ENCODE assay signal across 10 mouse cellular contexts in genomic region chr2:31742134-31742533, GRCm38 (mm10). TPM values are rescaled to one million over a fixed set of nuclear protein-coding genes. Genes with fewer than 3 reads are reported as not detected.
DNase-seq lines count a peak whose midpoint lies in the region; ATAC-seq and TF ChIP-seq lines count a peak whose summit lies in the region.
"Had no signal": no experiment of that assay in that cellular context is flagged by ENCODE, and none has a peak within 500 bp of the region (broad histone marks: within the 10 kb centered on the region; RNA-seq: fewer than 3 reads in every experiment).

No protein-coding gene starts in this region.

- CTCF ChIA-PET in Patski (lab: Charles Lee) = interaction anchor here (0.9 to 1.4 kb wide), 6 partner anchors 9 to 59 kb away, joined by 3 to 5 read pairs (median 3); no protein-coding TSS in a partner anchor

- H3K9me3 ChIP-seq in intestine, embryonic 14.5 days (ENCODE audit: control insufficient read depth, low read length) = no peaks in the 10 kb centered on the region
- H3K9me3 ChIP-seq in intestine, postnatal 0 days (ENCODE audit: control insufficient read depth) = no peaks in the 10 kb centered on the region
- no peaks in the 10 kb centered on the region for H3K9me3 ChIP-seq in lung, postnatal 0 days (ENCODE audit: low read length)
- no peaks in the 10 kb centered on the region for H3K9me3 ChIP-seq in midbrain, embryonic 10.5 days (replicated peaks)

- POLR2A ChIA-PET in Patski (lab: Charles Lee) = interaction anchor here (0.7 to 1.0 kb wide), 2 partner anchors 17 to 39 kb away, joined by 3 read pairs; no protein-coding TSS in a partner anchor

- H3K9ac ChIP-seq in intestine, embryonic 14.5 days (ENCODE audit: low read length) = no peak overlapping the region
- H3K9ac ChIP-seq in intestine, postnatal 0 days (ENCODE audit: low read depth, low read length) = no peak overlapping the region
- H3K9ac ChIP-seq in lung, postnatal 0 days (replicated peaks; ENCODE audit: low read depth) = no peak overlapping the region
- H3K9ac ChIP-seq: hindbrain, embryonic 14.5 days had no signal

- no peak; the same call in 1 of the 2 replicates for TF ChIP-seq CTCF in intestine, postnatal 0 days (IDR thresholded peaks at IDR 0.05; ENCODE audit: low read depth)
- TF ChIP-seq CTCF in Patski (IDR thresholded peaks at IDR 0.05) = no peak
- TF ChIP-seq CTCF in lung, postnatal 0 days (IDR thresholded peaks at IDR 0.05) = no peak

- H3K4me3 ChIP-seq in intestine, embryonic 14.5 days (ENCODE audit: low read depth, low read length) = no peak overlapping the region
- no peak overlapping the region for H3K4me3 ChIP-seq in intestine, postnatal 0 days (ENCODE audit: low read depth, low read length)
- no peak overlapping the region for H3K4me3 ChIP-seq in lung, postnatal 0 days (ENCODE audit: low read depth, low read length)
- H3K4me3 ChIP-seq in midbrain, embryonic 10.5 days = no peak overlapping the region

- peak overlapping the region; percentile 33; the same call in 1 of the 2 replicates for H3K27ac ChIP-seq in intestine, embryonic 14.5 days (ENCODE audit: low read depth)
- no peak overlapping the region; the same call in 1 of the 2 replicates for H3K27ac ChIP-seq in intestine, postnatal 0 days (ENCODE audit: low read depth, low read length)
- H3K27ac ChIP-seq in lung, postnatal 0 days (ENCODE audit: low read length) = no peak overlapping the region
- no peak overlapping the region for H3K27ac ChIP-seq in midbrain, embryonic 10.5 days (replicated peaks)
- H3K27ac ChIP-seq: hindbrain, embryonic 14.5 days had no signal

- no peak overlapping the region for H3K4me2 ChIP-seq in intestine, embryonic 14.5 days (ENCODE audit: low read length)
- no peak overlapping the region for H3K4me2 ChIP-seq in intestine, postnatal 0 days (replicated peaks; ENCODE audit: low read depth)
- no peak overlapping the region for H3K4me2 ChIP-seq in lung, postnatal 0 days (replicated peaks; ENCODE audit: low read depth, low read length)
- H3K4me2 ChIP-seq: hindbrain, embryonic 14.5 days had no signal

- H3K4me1 ChIP-seq in intestine, embryonic 14.5 days (replicated peaks; ENCODE audit: control insufficient read depth, insufficient read depth, low read length) = peaks cover 24% of the 10 kb centered on the region
- no peaks in the 10 kb centered on the region for H3K4me1 ChIP-seq in intestine, postnatal 0 days (replicated peaks; ENCODE audit: control insufficient read depth, insufficient read depth, low read length)
- no peaks in the 10 kb centered on the region for H3K4me1 ChIP-seq in lung, postnatal 0 days (ENCODE audit: insufficient read depth, low read depth, low read length)
- peaks cover 32% of the 10 kb centered on the region for H3K4me1 ChIP-seq in midbrain, embryonic 10.5 days

- no peak for TF ChIP-seq EP300 in lung, postnatal 0 days (IDR thresholded peaks at IDR 0.05)

- in situ Hi-C loops in Patski (cut with MboI; ENCODE audit: low pct_unique_long_range_greater_than_20kb) = no loop called here

- 30% methylated on average over 7 of the region's 7 CpGs for WGBS in intestine, embryonic 14.5 days
- 38% methylated on average over 7 of the region's 7 CpGs for WGBS in intestine, postnatal 0 days
- WGBS in lung, postnatal 0 days = 27% methylated on average over 7 of the region's 7 CpGs
- 54% methylated on average over 7 of the region's 7 CpGs for WGBS in midbrain, embryonic 10.5 days

- no peak for ATAC-seq in intestine, embryonic 14.5 days (replicated peaks; ENCODE audit: low FRiP score, low TSS enrichment, low read depth)
- no peak for ATAC-seq in intestine, postnatal 0 days
- ATAC-seq in Patski = peak; percentile 60
- peak; percentile 74 for ATAC-seq in lung, postnatal 0 days
- ATAC-seq in CD4-positive, CD25-positive, alpha-beta regulatory T cell, adult 4 months = no peak

- no peaks in the 10 kb centered on the region for H3K36me3 ChIP-seq in intestine, embryonic 14.5 days (ENCODE audit: control insufficient read depth, insufficient read depth, low read length)
- no peaks in the 10 kb centered on the region for H3K36me3 ChIP-seq in intestine, postnatal 0 days (ENCODE audit: control insufficient read depth, insufficient read depth)
- no peaks in the 10 kb centered on the region for H3K36me3 ChIP-seq in lung, postnatal 0 days (ENCODE audit: insufficient read depth, low read length)
- no peaks in the 10 kb centered on the region for H3K36me3 ChIP-seq in midbrain, embryonic 10.5 days

- no peaks in the 10 kb centered on the region for H3K27me3 ChIP-seq in intestine, embryonic 14.5 days (replicated peaks; ENCODE audit: control insufficient read depth, insufficient read depth, low read length)
- H3K27me3 ChIP-seq in intestine, postnatal 0 days (replicated peaks; ENCODE audit: control insufficient read depth, insufficient read depth, low read length) = no peaks in the 10 kb centered on the region
- H3K27me3 ChIP-seq in Patski = no peaks in the 10 kb centered on the region
- H3K27me3 ChIP-seq in lung, postnatal 0 days (replicated peaks; ENCODE audit: insufficient read depth, low read length) = no peaks in the 10 kb centered on the region
- no peaks in the 10 kb centered on the region for H3K27me3 ChIP-seq in midbrain, embryonic 10.5 days (ENCODE audit: low read depth, poor library complexity, severe bottlenecking)

- no peak for DNase-seq in intestine, embryonic 14.5 days (ENCODE audit: low spot score)
- DNase-seq in Patski (ENCODE audit: low read depth, low spot score) = no peak
- peak; percentile 69 for DNase-seq in gastrocnemius, postnatal 25 days
- peak; percentile 80 for DNase-seq in lung, postnatal 0 days (ENCODE audit: low spot score)
- no peak for DNase-seq in midbrain, embryonic 10.5 days (ENCODE audit: low spot score)
- DNase-seq in frontal cortex, postnatal 10 days (ENCODE audit: low spot score in 2 of 2) = no peak
- DNase-seq: cerebellum, adult 9-11 months had no signal

RNA-seq across cellular contexts. Expression of gene Abl1, which starts 54.0 kb away (rescaled TPM):
- 48.1 and 49.8 TPM in 2 replicates for polyA plus RNA-seq in intestine, embryonic 14.5 days (2014; fragmentation: Nextera tagmentation; extraction: Ambion mirVana)
- polyA plus RNA-seq in intestine, postnatal 0 days (2015; fragmentation: Nextera tagmentation; extraction: Ambion mirVana) = 13.4 and 14.5 TPM in 2 replicates
- 58.8 TPM for polyA plus RNA-seq in Patski (2021)
- total RNA-seq in gastrocnemius, postnatal 25 days (2021) = 10 to 100 TPM; 21.9 to 25.2 TPM
- polyA plus RNA-seq in lung, postnatal 0 days (2015; fragmentation: Nextera tagmentation; extraction: Ambion mirVana) = 15.6 and 16.3 TPM in 2 replicates
- polyA plus RNA-seq in midbrain, embryonic 10.5 days (2016; fragmentation: Nextera tagmentation; extraction: Ambion mirVana) = 44.2 and 48.2 TPM in 2 replicates
- 1 to 10 TPM; 6.9 to 8.2 TPM for polyA plus RNA-seq in CD4-positive, CD25-positive, alpha-beta regulatory T cell, adult 4 months (2017; shearing (Covaris generic))

Comparison
In these comparisons a context has a peak if more than half of its experiments do, and no peak if none do; other contexts are left out.
1. ATAC-seq: peak in Patski (single experiment) and lung, postnatal 0 days (single experiment); none in intestine, embryonic 14.5 days (single experiment), intestine, postnatal 0 days (single experiment) and CD4-positive, CD25-positive, alpha-beta regulatory T cell, adult 4 months (single experiment).
2. DNase-seq: peak in gastrocnemius, postnatal 25 days (single experiment) and lung, postnatal 0 days (single experiment); none in intestine, embryonic 14.5 days (single experiment), Patski (single experiment), midbrain, embryonic 10.5 days (single experiment) and frontal cortex, postnatal 10 days (0 of 2).